Mouse (Mus musculus): ENCODE measurements around the gene Jazf1.

Jazf1 gene

GRCm38 (mm10) chr6:53067989-53068874, at the start of gene Jazf1:
Jazf1 (minus strand) TSS chr6:53068631.
- no peak for DNase-seq (ENCODE audit: extremely low read depth, low read depth)

- no peak for DNase-seq (ENCODE audit: extremely low read depth, low read depth)
Measured at GRCm38 (mm10) chr6:53117855-53118254, 49.4 kb upstream of the Jazf1 start.

GRCm38 (mm10) chr6:53086879-53087278, 18.4 kb upstream of the Jazf1 start:
- no peak for DNase-seq (ENCODE audit: extremely low read depth, low read depth)

- DNase-seq (ENCODE audit: extremely low read depth, low read depth) = no peak
Measured at GRCm38 (mm10) chr6:53081241-53081640, 12.8 kb upstream of the Jazf1 start.

GRCm38 (mm10) chr6:53078671-53079070, 10.2 kb upstream of the Jazf1 start:
- no peak for DNase-seq (ENCODE audit: extremely low read depth, low read depth)

- no peak for DNase-seq (ENCODE audit: extremely low read depth, low read depth)
Measured at GRCm38 (mm10) chr6:53071732-53072131, 3.3 kb upstream of the Jazf1 start.

- no peak for DNase-seq (ENCODE audit: extremely low read depth, low read depth)
Measured at GRCm38 (mm10) chr6:53069976-53070575, 1.6 kb upstream of the Jazf1 start.

- no peak for DNase-seq (ENCODE audit: extremely low read depth, low read depth)
Measured at GRCm38 (mm10) chr6:53068875-53069178, 396 bp upstream of the Jazf1 start.

- no peak for DNase-seq (ENCODE audit: extremely low read depth, low read depth)
Measured at GRCm38 (mm10) chr6:53067446-53067988, 914 bp downstream of the Jazf1 start.

GRCm38 (mm10) chr6:53066978-53067377, 1.5 kb downstream of the Jazf1 start:
- no peak for DNase-seq (ENCODE audit: extremely low read depth, low read depth)

GRCm38 (mm10) chr6:53064070-53064469, 4.4 kb downstream of the Jazf1 start:
- no peak for DNase-seq (ENCODE audit: extremely low read depth, low read depth)

GRCm38 (mm10) chr6:53054909-53055308, 13.5 kb downstream of the Jazf1 start:
- DNase-seq (ENCODE audit: extremely low read depth, low read depth) = no peak

GRCm38 (mm10) chr6:53045501-53045900, 22.9 kb downstream of the Jazf1 start:
- DNase-seq (ENCODE audit: extremely low read depth, low read depth) = no peak

- DNase-seq (ENCODE audit: extremely low read depth, low read depth) = no peak
Measured at GRCm38 (mm10) chr6:53038176-53038575, 30.3 kb downstream of the Jazf1 start.

- no peak for DNase-seq (ENCODE audit: extremely low read depth, low read depth)
Measured at GRCm38 (mm10) chr6:53034362-53035011, 33.9 kb downstream of the Jazf1 start.

- no peak for DNase-seq (ENCODE audit: extremely low read depth, low read depth)
Measured at GRCm38 (mm10) chr6:53032730-53033484, 35.5 kb downstream of the Jazf1 start.

GRCm38 (mm10) chr6:53022069-53022468, 46.4 kb downstream of the Jazf1 start:
- DNase-seq (ENCODE audit: extremely low read depth, low read depth) = no peak

- DNase-seq (ENCODE audit: extremely low read depth, low read depth) = no peak
Measured at GRCm38 (mm10) chr6:53021081-53021480, 47.4 kb downstream of the Jazf1 start.

- no peak for DNase-seq (ENCODE audit: extremely low read depth, low read depth)
Measured at GRCm38 (mm10) chr6:53017357-53018205, 50.9 kb downstream of the Jazf1 start.

Data from MEL-GATA-1-ER (cell line).